Mouse (Mus musculus) kidney, embryonic 14.5 days (tissue): ENCODE results near the gene Gm4450. TPM values are rescaled to one million over a fixed set of nuclear protein-coding genes. Genes with fewer than 3 reads are reported as not detected.
"Not testable (repeated sequence)": the region's sequence is repeated elsewhere in the genome, so short reads cannot be mapped to it uniquely, and the experiment has no call there.

Experiments
- ATAC-seq: fragments of 200-750 bp; cut with Nextera tagmentation; 2 replicates; pipeline ENCODE4 v1.8.0; 2017; ENCODE audit warnings: moderate number of reproducible peaks, mild to moderate bottlenecking, moderate TSS enrichment, moderate library complexity; ENCODE audit not compliant: low FRiP score, low TSS enrichment
- H3K27ac ChIP-seq: fragments of 300-500 bp; sonication (generic); 2 replicates; pipeline ENCODE4 v1.5.1; 2014; ENCODE audit warnings: low read depth, mild to moderate bottlenecking, low read length, moderate library complexity, mixed read lengths
- H3K27me3 ChIP-seq: fragments of 300-500 bp; sonication (generic); 2 replicates; pipeline ENCODE4 v1.6.1; 2014; ENCODE audit warnings: mild to moderate bottlenecking, low read length; ENCODE audit not compliant: control insufficient read depth, insufficient read depth
- H3K36me3 ChIP-seq: fragments of 300-500 bp; sonication (generic); 2 replicates; pipeline ENCODE4 v1.6.1; 2014; ENCODE audit warnings: low read length, mixed read lengths; ENCODE audit not compliant: control insufficient read depth, insufficient read depth
- H3K4me1 ChIP-seq: fragments of 300-500 bp; sonication (generic); 2 replicates; pipeline ENCODE4 v1.6.1; 2014; ENCODE audit warnings: low read length, mixed read lengths; ENCODE audit not compliant: control insufficient read depth, insufficient read depth
- H3K4me2 ChIP-seq: fragments of 300-500 bp; sonication (generic); replicated peaks from 2 replicates; pipeline ENCODE4 v1.6.1; 2014; ENCODE audit warnings: low read depth, mild to moderate bottlenecking, low read length
- H3K4me3 ChIP-seq: fragments of 300-500 bp; sonication (generic); 2 replicates; pipeline ENCODE4 v1.5.1; 2014; ENCODE audit warnings: mild to moderate bottlenecking, low read length
- H3K9ac ChIP-seq: fragments of 300-500 bp; sonication (generic); 2 replicates; pipeline ENCODE4 v1.6.1; 2014; ENCODE audit warnings: low read depth, mild to moderate bottlenecking, low read length, moderate library complexity
- H3K9me3 ChIP-seq: fragments of 300-500 bp; sonication (generic); 2 replicates; pipeline ENCODE4 v1.6.1; 2016; ENCODE audit warnings: low read length; ENCODE audit not compliant: control insufficient read depth
- WGBS: fragments of 180-500 bp; shearing (Covaris S2); extraction: QIAGEN DNeasy Blood & Tissue Kit; methylation state at CpG from one replicate; pipeline ENCODE4 v1.1.7; 2014; 5-methylcytosine and 5-hydroxymethylcytosine counted together
- polyA plus RNA-seq: library from polyadenylated mRNA; unstranded; fragments of >200 nt; fragmentation: Nextera tagmentation; extraction: Ambion mirVana; gene quantifications from 2 replicates; pipeline ENCODE4 v1.2.1, GENCODE M21; 2014

Gene Gm4450
- polyA plus RNA-seq, 1 experiment from 2014 or later: 8.3 TPM

GRCm38 (mm10) chr3:98410619-98411580 lies 46.0 kb downstream of the Gm4450 start:
- peaks cover 16% of the 10 kb centered on the region; the same call in 1 of the 2 replicates for H3K4me1 ChIP-seq
- H3K9me3 ChIP-seq, H3K36me3 ChIP-seq, H3K27me3 ChIP-seq, H3K9ac ChIP-seq, H3K4me2 ChIP-seq, ATAC-seq, H3K4me3 ChIP-seq, H3K27ac ChIP-seq: not testable (repeated sequence)
- 87% methylated on average over 16 of the region's 27 CpGs for WGBS

GRCm38 (mm10) chr3:98407261-98407780 lies 49.6 kb downstream of the Gm4450 start:
- H3K4me1 ChIP-seq, H3K9me3 ChIP-seq, H3K4me2 ChIP-seq, ATAC-seq, H3K36me3 ChIP-seq, H3K27me3 ChIP-seq, H3K9ac ChIP-seq, H3K4me3 ChIP-seq, H3K27ac ChIP-seq: not testable (repeated sequence)
- WGBS: 67% methylated on average over 5 of the region's 5 CpGs

GRCm38 (mm10) chr3:98406569-98407144 lies 50.3 kb downstream of the Gm4450 start:
- not testable (repeated sequence) for H3K27ac ChIP-seq, H3K36me3 ChIP-seq, H3K27me3 ChIP-seq, ATAC-seq, H3K9ac ChIP-seq, H3K4me3 ChIP-seq, H3K9me3 ChIP-seq, H3K4me1 ChIP-seq, H3K4me2 ChIP-seq
- WGBS: 72% methylated on average over 12 of the region's 12 CpGs

DNA sequence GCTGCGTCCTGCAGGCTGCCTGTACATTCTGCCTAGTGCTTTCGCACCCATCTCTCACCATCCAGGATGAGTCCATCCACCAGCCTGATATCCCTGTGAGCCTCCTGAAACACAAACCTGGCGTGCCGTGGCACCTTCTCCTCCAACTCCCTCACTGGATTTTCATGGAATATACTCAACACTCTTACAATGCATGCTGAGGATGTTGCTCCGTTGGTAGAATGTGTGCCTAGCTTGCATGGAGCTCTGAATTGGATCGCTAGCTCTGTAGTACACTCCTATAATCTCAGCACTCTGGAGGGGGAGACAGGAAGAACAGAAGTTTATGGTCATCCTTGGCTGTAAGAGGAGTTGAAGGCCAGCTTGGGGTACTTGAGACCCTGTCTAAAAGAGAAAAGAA lies 51.0 kb downstream of the Gm4450 start:
- not testable (repeated sequence) for H3K36me3 ChIP-seq

GRCm38 (mm10) chr3:98404268-98404895 lies 52.5 kb downstream of the Gm4450 start:
- not testable (repeated sequence) for H3K4me2 ChIP-seq, H3K4me1 ChIP-seq, H3K9ac ChIP-seq, ATAC-seq, H3K27me3 ChIP-seq, H3K9me3 ChIP-seq, H3K36me3 ChIP-seq, H3K27ac ChIP-seq, H3K4me3 ChIP-seq
- 94% methylated on average over 9 of the region's 9 CpGs for WGBS

More for the DNA sequence above, 51.0 kb downstream of the Gm4450 start:
- not testable (repeated sequence) for ATAC-seq, H3K4me1 ChIP-seq, H3K4me2 ChIP-seq, H3K27me3 ChIP-seq, H3K9me3 ChIP-seq, H3K9ac ChIP-seq, H3K4me3 ChIP-seq, H3K27ac ChIP-seq
- WGBS: 88% methylated on average over 5 of the region's 6 CpGs

Other genes starting within 250 kb of the Gm4450 start
- gene Reg4, start 235.0 kb downstream of the Gm4450 start, polyA plus RNA-seq: 0.31 TPM in 1 of 2 replicates, not detected in the other
- gene Hmgcs2, start 176.7 kb downstream of the Gm4450 start, polyA plus RNA-seq: 6.4 and 6.7 TPM in 2 replicates
- 424 and 494 TPM in 2 replicates for gene Phgdh, start 117.1 kb downstream of the Gm4450 start, polyA plus RNA-seq
- gene Zfp697, start 74.7 kb downstream of the Gm4450 start, polyA plus RNA-seq: 18.0 and 21.5 TPM in 2 replicates
- gene Hsd3b4, start 53.4 kb upstream of the Gm4450 start, polyA plus RNA-seq: 7.7 and 9.1 TPM in 2 replicates
- gene Gm10681, start 131.7 kb upstream of the Gm4450 start, polyA plus RNA-seq: 7.7 and 16.8 TPM in 2 replicates
- gene Hsd3b5, start 173.1 kb upstream of the Gm4450 start, polyA plus RNA-seq: not detected in 2 replicates